ENCODE assay signal across 20 mouse cellular contexts in the genomic region with DNA sequence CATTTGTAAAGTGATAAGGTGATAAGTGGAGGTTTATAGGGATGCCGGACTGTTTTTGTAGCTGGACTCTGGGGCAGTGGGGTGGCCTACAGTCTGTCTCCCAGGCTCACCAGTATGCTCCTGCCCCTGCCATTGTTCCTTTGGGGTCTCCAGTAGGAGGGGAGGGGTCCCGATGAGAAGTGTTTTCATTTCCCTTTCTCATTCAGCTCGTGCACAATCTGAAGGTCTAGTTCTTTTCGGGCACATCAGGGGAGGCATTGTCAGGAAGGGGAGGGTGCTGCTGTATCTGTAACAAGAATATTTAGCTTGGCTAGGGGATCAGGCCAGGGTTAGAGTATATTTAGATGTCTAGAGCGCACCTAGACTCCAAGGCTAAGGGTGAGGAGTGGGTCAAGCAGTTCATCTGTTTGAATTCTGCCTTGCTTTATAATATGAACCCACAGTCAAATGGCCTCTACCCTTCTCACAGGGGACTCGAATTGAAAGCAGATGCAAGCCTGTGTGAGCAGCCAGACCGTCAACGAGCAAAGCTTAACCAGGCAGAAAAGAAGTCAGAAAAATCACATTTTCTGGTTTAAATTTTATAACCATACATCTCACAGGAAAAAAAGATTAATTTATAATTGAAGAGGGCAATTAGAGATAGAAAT. TPM values are rescaled to one million over a fixed set of nuclear protein-coding genes. Genes with fewer than 3 reads are reported as not detected.
A peak's percentile ranks its signal among the peaks of the same experiment; 100 is the strongest.
DNase-seq lines count a peak whose midpoint lies in the region; ATAC-seq and TF ChIP-seq lines count a peak whose summit lies in the region.
"Had no signal": no experiment of that assay in that cellular context is flagged by ENCODE, and none has a peak within 500 bp of the region (broad histone marks: within the 10 kb centered on the region; RNA-seq: fewer than 3 reads in every experiment).

No protein-coding gene starts in this region.

- intact Hi-C loops in gastrocnemius, adult 2 months (cut with DNase I), result no loop called here

- 51% methylated on average over 8 of the region's 8 CpGs for WGBS in hindbrain, embryonic 10.5 days
- WGBS in hindbrain, embryonic 14.5 days, result 47% methylated on average over 8 of the region's 8 CpGs
- 34% methylated on average over 8 of the region's 8 CpGs for whole genome bisulfite sequencing in embryonic facial prominence, embryonic 13.5 days
- 29% methylated on average over 8 of the region's 8 CpGs for whole genome bisulfite sequencing in limb, embryonic 15.5 days

- H3K4me1 ChIP-seq in hindbrain, embryonic 10.5 days (replicated peaks), result peaks cover 12% of the 10 kb centered on the region
- peaks cover 15% of the 10 kb centered on the region; the same call in 1 of the 2 replicates for H3K4me1 ChIP-seq in hindbrain, embryonic 14.5 days (replicated peaks; ENCODE audit: control insufficient read depth, insufficient read depth, low read length)
- H3K4me1 ChIP-seq in embryonic facial prominence, embryonic 13.5 days, result peaks cover 12% of the 10 kb centered on the region
- peaks cover 9% of the 10 kb centered on the region for H3K4me1 ChIP-seq in limb, embryonic 15.5 days

- peak overlapping the region; percentile 63 for H3K27ac ChIP-seq in gastrocnemius, adult 2 months
- H3K27ac ChIP-seq in hindbrain, embryonic 10.5 days, result peak overlapping the region; percentile 29; the same call in 1 of the 2 replicates
- H3K27ac ChIP-seq in hindbrain, embryonic 14.5 days, result no peak overlapping the region
- H3K27ac ChIP-seq in embryonic facial prominence, embryonic 13.5 days, result no peak overlapping the region
- H3K27ac ChIP-seq in limb, embryonic 15.5 days, result peak overlapping the region; percentile 12; the same call in 1 of the 2 replicates
- H3K27ac ChIP-seq: forebrain, embryonic 13.5 days; hindbrain, embryonic 13.5 days; macrophage had no signal

- no peak for DNase-seq in gastrocnemius, adult 2 months
- no peak for DNase-seq in gastrocnemius, postnatal 4 days (ENCODE audit: low spot score in 2 of 2)
- no peak for DNase-seq in hindbrain, embryonic 10.5 days (ENCODE audit: low spot score)
- no peak for DNase-seq in hindbrain, embryonic 14.5 days (ENCODE audit: low spot score)
- DNase-seq in ovary, postnatal 10 days (ENCODE audit: low spot score), result no peak
- DNase-seq: adrenal gland, postnatal 36 days; cerebellum, adult 9-11 months; gastrocnemius, postnatal 10 days; kidney, postnatal 10 days; lung, embryonic 14.5 days; right cerebral cortex, adult 18-20 months; thymus, postnatal 14 days had no signal

- no peak for ATAC-seq in hindbrain, embryonic 14.5 days (ENCODE audit: low FRiP score)
- no peak for ATAC-seq in embryonic facial prominence, embryonic 13.5 days (ENCODE audit: insufficient number of reproducible peaks, insufficient read depth, low FRiP score, low TSS enrichment, low read depth)
- ATAC-seq in limb, embryonic 15.5 days (ENCODE audit: insufficient number of reproducible peaks, low FRiP score, low TSS enrichment, low read depth), result no peak
- ATAC-seq: forebrain, embryonic 13.5 days; intestine, embryonic 16.5 days; Patski had no signal

- no peak overlapping the region for H3K4me2 ChIP-seq in hindbrain, embryonic 14.5 days (replicated peaks)
- 0 out of 2 replicates have a peak overlapping the region, but pooled peaks have one; percentile 11 for H3K4me2 ChIP-seq in embryonic facial prominence, embryonic 13.5 days
- no peak overlapping the region for H3K4me2 ChIP-seq in limb, embryonic 15.5 days
- H3K4me2 ChIP-seq: forebrain, embryonic 13.5 days; hindbrain, embryonic 13.5 days; liver, embryonic 11.5 days; lung, embryonic 14.5 days had no signal

- no peaks in the 10 kb centered on the region for H3K36me3 ChIP-seq in hindbrain, embryonic 10.5 days
- no peaks in the 10 kb centered on the region for H3K36me3 ChIP-seq in hindbrain, embryonic 14.5 days (replicated peaks; ENCODE audit: control insufficient read depth, insufficient read depth)
- 0 out of 2 replicates have a peak, but pooled peaks cover 3% of the 10 kb centered on the region for H3K36me3 ChIP-seq in embryonic facial prominence, embryonic 13.5 days
- no peaks in the 10 kb centered on the region for H3K36me3 ChIP-seq in limb, embryonic 15.5 days
- H3K36me3 ChIP-seq: hindbrain, embryonic 13.5 days had no signal

- TF ChIP-seq CTCF in gastrocnemius, adult 2 months (IDR thresholded peaks at IDR 0.05), result no peak

- H3K27me3 ChIP-seq in hindbrain, embryonic 10.5 days (ENCODE audit: insufficient read depth, poor library complexity, severe bottlenecking), result no peaks in the 10 kb centered on the region
- no peaks in the 10 kb centered on the region for H3K27me3 ChIP-seq in hindbrain, embryonic 14.5 days (ENCODE audit: control insufficient read depth, insufficient read depth, low read length)
- H3K27me3 ChIP-seq in embryonic facial prominence, embryonic 13.5 days, result no peaks in the 10 kb centered on the region
- no peaks in the 10 kb centered on the region for H3K27me3 ChIP-seq in limb, embryonic 15.5 days
- H3K27me3 ChIP-seq: forebrain, embryonic 13.5 days; hindbrain, embryonic 13.5 days; Patski had no signal

- no peaks in the 10 kb centered on the region for H3K9me3 ChIP-seq in hindbrain, embryonic 10.5 days
- no peaks in the 10 kb centered on the region for H3K9me3 ChIP-seq in hindbrain, embryonic 14.5 days (ENCODE audit: control insufficient read depth, low read length)
- H3K9me3 ChIP-seq in embryonic facial prominence, embryonic 13.5 days, result no peaks in the 10 kb centered on the region
- no peaks in the 10 kb centered on the region for H3K9me3 ChIP-seq in limb, embryonic 15.5 days
- H3K9me3 ChIP-seq: forebrain, embryonic 13.5 days; hindbrain, embryonic 13.5 days had no signal

- no peak overlapping the region; the same call in 1 of the 2 replicates for H3K4me3 ChIP-seq in gastrocnemius, adult 2 months
- no peak overlapping the region for H3K4me3 ChIP-seq in hindbrain, embryonic 10.5 days
- H3K4me3 ChIP-seq in hindbrain, embryonic 14.5 days (replicated peaks; ENCODE audit: low read length), result no peak overlapping the region
- no peak overlapping the region for H3K4me3 ChIP-seq in embryonic facial prominence, embryonic 13.5 days
- H3K4me3 ChIP-seq in limb, embryonic 15.5 days, result no peak overlapping the region
- H3K4me3 ChIP-seq: forebrain, embryonic 13.5 days; hindbrain, embryonic 13.5 days had no signal

- H3K9ac ChIP-seq in hindbrain, embryonic 14.5 days, result no peak overlapping the region
- no peak overlapping the region for H3K9ac ChIP-seq in embryonic facial prominence, embryonic 13.5 days
- no peak overlapping the region for H3K9ac ChIP-seq in limb, embryonic 15.5 days
- H3K9ac ChIP-seq: forebrain, embryonic 13.5 days; hindbrain, embryonic 13.5 days; lung, embryonic 14.5 days had no signal

RNA-seq across cellular contexts. Expression of a gene that starts 46.0 kb away (rescaled TPM):
- total RNA-seq in gastrocnemius, adult 2 months (2021), result 10 to 100 TPM in 1 of 2 experiments, 1 to 10 TPM in 1; 10.0 to 16.6 TPM
- 10 to 100 TPM; 56.3 to 64.3 TPM for total RNA-seq in gastrocnemius, postnatal 4 days (2021)
- polyA plus RNA-seq in hindbrain, embryonic 10.5 days (2016; fragmentation: Nextera tagmentation; extraction: Ambion mirVana), result 51.6 and 57.0 TPM in 2 replicates
- 48.3 and 54.9 TPM in 2 replicates for polyA plus RNA-seq in hindbrain, embryonic 14.5 days (2014; fragmentation: Nextera tagmentation; extraction: Ambion mirVana)
- 44.7 and 49.9 TPM in 2 replicates for polyA plus RNA-seq in embryonic facial prominence, embryonic 13.5 days (2015; fragmentation: Nextera tagmentation; extraction: Ambion mirVana)
- polyA plus RNA-seq in limb, embryonic 15.5 days (2015; fragmentation: Nextera tagmentation; extraction: Ambion mirVana), result 104 and 109 TPM in 2 replicates

Comparison
In these comparisons a context has a peak if more than half of its experiments do, and no peak if none do; other contexts are left out.
1. H3K27ac ChIP-seq: peak in gastrocnemius, adult 2 months (single experiment), hindbrain, embryonic 10.5 days (single experiment) and limb, embryonic 15.5 days (single experiment); none in hindbrain, embryonic 14.5 days (single experiment) and embryonic facial prominence, embryonic 13.5 days (single experiment).